Mouse (Mus musculus): ENCODE results near the gene Izumo3.
"Not testable (repeated sequence)": the region's sequence is repeated elsewhere in the genome, so short reads cannot be mapped to it uniquely, and the experiment has no call there.

Gene Izumo3

GRCm38 (mm10) chr4:92147134-92147533 lies at the start of gene Izumo3:
TSS of gene Izumo3 (minus strand) at chr4:92147234.
- DNase-seq (ENCODE audit: low read depth, low spot score), result no peak

- not testable (repeated sequence) for DNase-seq (ENCODE audit: low read depth, low spot score)
Observed at GRCm38 (mm10) chr4:92191649-92192048, 44.6 kb upstream of the Izumo3 start, which contains the start of gene Gm12666. TSS of gene Gm12666 (minus strand) at chr4:92191749.

- no peak for DNase-seq (ENCODE audit: low read depth, low spot score)
Observed at GRCm38 (mm10) chr4:92152646-92153045, 5.6 kb upstream of the Izumo3 start.

- DNase-seq (ENCODE audit: low read depth, low spot score), result no peak
Observed at GRCm38 (mm10) chr4:92111390-92111988, 35.5 kb downstream of the Izumo3 start.

- DNase-seq (ENCODE audit: low read depth, low spot score), result no peak
Observed at GRCm38 (mm10) chr4:92097386-92097785, 49.6 kb downstream of the Izumo3 start.

- no peak for DNase-seq (ENCODE audit: low read depth, low spot score)
Observed at GRCm38 (mm10) chr4:92095951-92096350, 51.1 kb downstream of the Izumo3 start.
